Mouse (Mus musculus) T-helper 1 cell (primary cell): ENCODE measurements around the gene Prl3b1.

ENCODE experiments used
- in situ Hi-C: fragments of 300-600 bp; cut with MboI, MseI; formaldehyde crosslinking; loops from one replicate; pipeline ENCODE4 v1.15.1; 2025; ENCODE audit warnings: high pct_unique_total_duplicates

Gene Prl3b1

GRCm38 (mm10) chr13:27241547-27241946 is at the start of gene Prl3b1:
Gene Prl3b1 (plus strand): TSS chr13:27241847.
- in situ Hi-C loops: no loop called here

DNA sequence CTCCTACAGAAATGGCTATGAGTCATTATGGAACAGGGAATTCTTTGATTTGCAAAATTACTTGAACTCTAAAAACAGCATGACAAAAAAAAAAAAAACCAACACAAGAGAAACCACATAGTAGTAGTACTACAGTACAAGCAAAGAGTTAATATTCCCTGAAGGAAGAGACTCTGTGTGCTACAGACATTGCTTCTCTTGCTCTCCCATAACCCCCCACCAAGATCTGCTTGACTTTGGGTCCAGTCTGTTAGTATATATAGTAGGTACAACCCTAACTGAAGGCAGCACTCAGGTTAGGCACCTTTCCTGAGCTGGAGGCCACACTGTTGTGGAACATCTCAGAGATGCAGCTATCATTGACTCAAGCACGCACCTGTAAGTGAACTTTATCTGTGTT is 45.3 kb upstream of the Prl3b1 start, which contains the start of gene Prl3c1:
Gene Prl3c1, plus strand, starts transcription at position 301 of the 400 bp plus-strand sequence.
- in situ Hi-C loops: no loop called here

GRCm38 (mm10) chr13:27259136-27259535 is 17.5 kb downstream of the Prl3b1 start, which contains the start of gene Prl3a1:
Gene Prl3a1 (plus strand): TSS chr13:27259436.
- in situ Hi-C loops: no loop called here
